In the genomic region with DNA sequence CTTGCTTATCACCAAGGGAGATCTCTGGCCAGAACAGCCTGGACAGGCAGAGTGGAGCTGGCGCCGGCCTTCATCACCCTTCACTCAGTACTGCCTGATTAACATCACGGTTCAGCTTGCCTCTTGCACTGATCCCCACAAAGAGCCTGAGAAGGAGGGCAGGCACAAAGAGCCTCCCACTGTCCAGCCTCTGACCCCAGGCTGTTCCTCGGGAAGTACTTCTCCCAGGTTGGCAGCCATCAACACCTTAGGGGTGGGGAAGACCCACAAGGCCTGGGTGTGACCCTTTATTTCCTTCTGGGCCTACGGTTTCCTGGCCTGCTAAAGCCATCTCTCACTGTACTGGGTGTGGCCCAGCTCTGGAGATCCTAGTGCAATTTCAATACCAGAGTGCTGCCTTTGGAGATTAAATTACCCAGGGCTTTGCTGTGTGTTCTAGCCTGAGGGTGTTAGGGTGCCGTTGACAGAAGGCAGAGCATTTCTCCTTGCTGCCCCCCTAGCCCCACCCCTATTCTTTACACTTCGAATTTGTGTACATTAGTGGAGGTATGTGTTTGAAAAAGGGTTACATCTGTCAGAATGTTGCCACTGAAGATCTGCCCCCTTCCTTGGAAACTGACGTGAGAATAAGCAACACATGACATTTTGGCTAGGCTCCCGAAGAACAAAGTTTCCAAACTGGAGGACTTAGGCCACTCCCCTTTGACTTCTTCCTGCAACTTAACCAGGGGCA, we compare ENCODE assay signal across 8 mouse cellular contexts.
A peak's percentile ranks its signal among the peaks of the same experiment; 100 is the strongest.
DNase-seq lines count a peak whose midpoint lies in the region; ATAC-seq lines count a peak whose summit lies in the region.

No protein-coding gene starts in this region.

- intact Hi-C loops in heart, postnatal 25 days (cut with DNase I): loop anchor here (5.0 to 10.0 kb wide), 2 partner anchors 114 to 167 kb away; no protein-coding TSS in a partner anchor

- ATAC-seq in activated CD4-positive, CD25-positive, alpha-beta regulatory T cell, adult 4 months: no peak

- peak; percentile 31 for DNase-seq in NIH3T3 (ENCODE audit: low read depth)
- peak; percentile 29 for DNase-seq in embryo, embryonic 10.5 days (ENCODE audit: low spot score)
- peak; percentile 27 for DNase-seq in heart, postnatal 25 days (ENCODE audit: low spot score)
- DNase-seq in lung, adult 18-20 months: peak; percentile 12 to 49
- no peak for DNase-seq in T-cell, adult 2 months (ENCODE audit: low spot score)
- DNase-seq in cerebellum, postnatal 36 days: no peak
- DNase-seq in natural killer cell, adult 2 months (ENCODE audit: low spot score in 2 of 2): no peak

Comparison
In these comparisons a context has a peak if more than half of its experiments do, and no peak if none do; other contexts are left out.
1. DNase-seq: peak in NIH3T3 (single experiment), embryo, embryonic 10.5 days (single experiment), heart, postnatal 25 days (single experiment) and lung, adult 18-20 months (2 of 2); none in T-cell, adult 2 months (single experiment), cerebellum, postnatal 36 days (0 of 2) and natural killer cell, adult 2 months (0 of 2).